14 mouse cellular contexts compared by ENCODE assay signal in genomic region chr10:107905274-107906034, GRCm38 (mm10). TPM values are rescaled to one million over a fixed set of nuclear protein-coding genes. Genes with fewer than 3 reads are reported as not detected.
A peak's percentile ranks its signal among the peaks of the same experiment; 100 is the strongest.
DNase-seq lines count a peak whose midpoint lies in the region; ATAC-seq and TF ChIP-seq lines count a peak whose summit lies in the region.
"Had no signal": no experiment of that assay in that cellular context is flagged by ENCODE, and none has a peak within 500 bp of the region (broad histone marks: within the 10 kb centered on the region; RNA-seq: fewer than 3 reads in every experiment).

No protein-coding gene starts in this region.

- no peaks in the 10 kb centered on the region for H3K27me3 ChIP-seq in heart, embryonic 12.5 days (replicated peaks)
- no peaks in the 10 kb centered on the region for H3K27me3 ChIP-seq in limb, embryonic 13.5 days
- H3K27me3 ChIP-seq in limb, embryonic 10.5 days (ENCODE audit: low read depth, poor library complexity, severe bottlenecking): no peaks in the 10 kb centered on the region
- no peaks in the 10 kb centered on the region for H3K27me3 ChIP-seq in Patski
- H3K27me3 ChIP-seq in limb, embryonic 14.5 days (ENCODE audit: control insufficient read depth, insufficient read depth, low read length): no peaks in the 10 kb centered on the region
- H3K27me3 ChIP-seq: embryonic facial prominence, embryonic 12.5 days had no signal

- POLR2A ChIA-PET in Patski (lab: Charles Lee): no interaction called here

- peaks cover 24% of the 10 kb centered on the region for H3K4me1 ChIP-seq in heart, embryonic 12.5 days (replicated peaks)
- H3K4me1 ChIP-seq in limb, embryonic 13.5 days: no peaks in the 10 kb centered on the region
- no peaks in the 10 kb centered on the region for H3K4me1 ChIP-seq in limb, embryonic 10.5 days
- H3K4me1 ChIP-seq in limb, embryonic 14.5 days (ENCODE audit: control insufficient read depth, insufficient read depth, low read length): peaks cover 11% of the 10 kb centered on the region; the same call in 1 of the 2 replicates
- H3K4me1 ChIP-seq: embryonic facial prominence, embryonic 12.5 days; midbrain, embryonic 10.5 days had no signal

- H3K9me3 ChIP-seq in heart, embryonic 12.5 days (replicated peaks): peaks cover 5% of the 10 kb centered on the region
- peaks cover 7% of the 10 kb centered on the region for H3K9me3 ChIP-seq in limb, embryonic 13.5 days
- no peaks in the 10 kb centered on the region for H3K9me3 ChIP-seq in limb, embryonic 10.5 days (replicated peaks)
- no peaks in the 10 kb centered on the region; the same call in 1 of the 2 replicates for H3K9me3 ChIP-seq in limb, embryonic 14.5 days (ENCODE audit: control insufficient read depth, low read length)
- H3K9me3 ChIP-seq: midbrain, embryonic 10.5 days had no signal

- 57% methylated on average over 7 of the region's 7 CpGs for WGBS in heart, embryonic 12.5 days
- WGBS in limb, embryonic 13.5 days: 72% methylated on average over 7 of the region's 7 CpGs
- WGBS in limb, embryonic 10.5 days: 92% methylated on average over 7 of the region's 7 CpGs
- WGBS in limb, embryonic 14.5 days: 73% methylated on average over 7 of the region's 7 CpGs

- no peak for DNase-seq in heart, postnatal 4 days
- no peak for DNase-seq in limb, embryonic 10.5 days (ENCODE audit: low spot score)
- DNase-seq in Patski (ENCODE audit: low read depth, low spot score): peak; percentile 76
- peak; percentile 38 for DNase-seq in limb, embryonic 14.5 days (ENCODE audit: low spot score)
- DNase-seq in spleen, postnatal 4 days (ENCODE audit: low spot score in 2 of 2): no peak
- no peak for DNase-seq in cerebellum, adult 11 months
- DNase-seq: cerebellum, postnatal 10 days; thymus, adult 2 months had no signal

- no peak for ATAC-seq in heart, embryonic 12.5 days (ENCODE audit: insufficient number of reproducible peaks, low FRiP score)
- 0 out of 2 replicates have a peak, but pooled peaks have one; percentile 37 for ATAC-seq in limb, embryonic 13.5 days (ENCODE audit: low FRiP score, low read depth)
- ATAC-seq in Patski: peak; percentile 89
- ATAC-seq in limb, embryonic 14.5 days (ENCODE audit: low FRiP score, low read depth): peak; percentile 45; the same call in 1 of the 2 replicates

- no peak overlapping the region for H3K9ac ChIP-seq in heart, embryonic 12.5 days
- no peak overlapping the region for H3K9ac ChIP-seq in limb, embryonic 13.5 days
- no peak overlapping the region for H3K9ac ChIP-seq in limb, embryonic 14.5 days (ENCODE audit: low read depth, low read length, severe bottlenecking)
- H3K9ac ChIP-seq: embryonic facial prominence, embryonic 12.5 days; liver, embryonic 14.5 days had no signal

- no peak for TF ChIP-seq POLR2A in limb, embryonic 14.5 days (IDR thresholded peaks at IDR 0.05; ENCODE audit: borderline replicate concordance, extremely low read depth, insufficient read depth, insufficient read length)

- no peaks in the 10 kb centered on the region for H3K36me3 ChIP-seq in heart, embryonic 12.5 days
- H3K36me3 ChIP-seq in limb, embryonic 13.5 days: no peaks in the 10 kb centered on the region
- H3K36me3 ChIP-seq in limb, embryonic 10.5 days: no peaks in the 10 kb centered on the region
- H3K36me3 ChIP-seq in limb, embryonic 14.5 days (ENCODE audit: control insufficient read depth, insufficient read depth, low read length): no peaks in the 10 kb centered on the region
- H3K36me3 ChIP-seq: embryonic facial prominence, embryonic 12.5 days; midbrain, embryonic 10.5 days had no signal

- peak overlapping the region; percentile 29 for H3K27ac ChIP-seq in heart, embryonic 12.5 days (ENCODE audit: poor library complexity, severe bottlenecking)
- no peak overlapping the region for H3K27ac ChIP-seq in limb, embryonic 13.5 days
- no peak overlapping the region for H3K27ac ChIP-seq in limb, embryonic 10.5 days
- H3K27ac ChIP-seq in limb, embryonic 14.5 days (replicated peaks; ENCODE audit: low read depth, low read length): 0 out of 2 replicates have a peak overlapping the region, but pooled peaks have one; percentile 8
- H3K27ac ChIP-seq: embryonic facial prominence, embryonic 12.5 days; liver, embryonic 14.5 days; midbrain, embryonic 10.5 days had no signal

- H3K4me3 ChIP-seq in heart, embryonic 12.5 days: no peak overlapping the region
- H3K4me3 ChIP-seq in limb, embryonic 13.5 days: no peak overlapping the region
- H3K4me3 ChIP-seq in limb, embryonic 10.5 days: no peak overlapping the region
- no peak overlapping the region for H3K4me3 ChIP-seq in limb, embryonic 14.5 days (replicated peaks; ENCODE audit: low read length)
- H3K4me3 ChIP-seq: embryonic facial prominence, embryonic 12.5 days; midbrain, embryonic 10.5 days had no signal

- in situ Hi-C loops in Patski (cut with MboI; ENCODE audit: low pct_unique_long_range_greater_than_20kb): no loop called here

- TF ChIP-seq CTCF in Patski (IDR thresholded peaks at IDR 0.05): no peak

- no peak overlapping the region for H3K4me2 ChIP-seq in heart, embryonic 12.5 days
- H3K4me2 ChIP-seq in limb, embryonic 13.5 days (replicated peaks): no peak overlapping the region
- no peak overlapping the region for H3K4me2 ChIP-seq in limb, embryonic 14.5 days (replicated peaks; ENCODE audit: low read depth, low read length, severe bottlenecking)
- H3K4me2 ChIP-seq: embryonic facial prominence, embryonic 12.5 days had no signal

- CTCF ChIA-PET in Patski (lab: Charles Lee): interaction anchor here (0.9 to 2.0 kb wide), 4 partner anchors 9 to 47 kb away, joined by 3 to 7 read pairs (median 4); no protein-coding TSS in a partner anchor

RNA-seq across cellular contexts. Expression of gene Otogl, which starts 6.5 kb away (rescaled TPM):
- polyA plus RNA-seq in heart, embryonic 12.5 days (2016; fragmentation: Nextera tagmentation; extraction: Ambion mirVana): 0.13 TPM in 2 replicates
- under 1 TPM; 0.05 to 0.11 TPM for total RNA-seq in heart, postnatal 4 days (2021)
- polyA plus RNA-seq in limb, embryonic 13.5 days (2015; fragmentation: Nextera tagmentation; extraction: Ambion mirVana): 0.31 and 0.33 TPM in 2 replicates
- not detected in 2 replicates for polyA plus RNA-seq in limb, embryonic 10.5 days (2016; fragmentation: Nextera tagmentation; extraction: Ambion mirVana)
- polyA plus RNA-seq in Patski (2021): under 0.01 TPM
- 0.93 and 1.2 TPM in 2 replicates for polyA plus RNA-seq in limb, embryonic 14.5 days (2012; rRNA removed)
- polyA plus RNA-seq in limb, embryonic 14.5 days (2014; fragmentation: Nextera tagmentation; extraction: Ambion mirVana): 0.22 and 0.51 TPM in 2 replicates
- polyA plus RNA-seq: midbrain, embryonic 10.5 days; neural tube, embryonic 11.5 days had no signal

Comparison
In these comparisons a context has a peak if more than half of its experiments do, and no peak if none do; other contexts are left out.
1. H3K27ac ChIP-seq: peak in heart, embryonic 12.5 days (single experiment) and limb, embryonic 14.5 days (single experiment); none in limb, embryonic 13.5 days (single experiment) and limb, embryonic 10.5 days (single experiment).
2. DNase-seq: peak in Patski (single experiment) and limb, embryonic 14.5 days (single experiment); none in heart, postnatal 4 days (single experiment), limb, embryonic 10.5 days (single experiment), spleen, postnatal 4 days (0 of 2) and cerebellum, adult 11 months (single experiment).